ENCODE assay signal across 8 mouse cellular contexts in the genomic region with DNA sequence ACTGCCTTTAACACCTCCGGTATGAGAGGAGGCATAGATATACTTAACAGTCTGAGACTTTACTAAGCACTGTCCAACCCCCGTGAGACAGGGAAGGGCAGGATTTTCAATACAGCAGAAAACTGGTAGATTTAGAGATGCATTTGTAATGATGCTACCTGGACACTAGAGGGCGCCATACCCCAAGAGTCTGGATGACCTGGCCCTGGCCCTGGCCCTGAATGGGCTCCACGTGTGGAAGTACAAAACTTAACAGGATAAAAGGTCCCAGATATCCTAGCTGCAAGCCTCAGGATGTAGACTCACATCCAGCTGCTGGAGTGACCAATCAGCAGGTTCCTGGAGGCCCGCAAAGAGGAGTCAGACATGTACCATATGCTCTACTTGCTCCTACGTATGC.
DNase-seq lines count a peak whose midpoint lies in the region; ATAC-seq lines count a peak whose summit lies in the region.

No protein-coding gene starts in this region.

- H3K4me1 ChIP-seq in intestine, embryonic 14.5 days (replicated peaks; ENCODE audit: control insufficient read depth, insufficient read depth, low read length) = no peaks in the 10 kb centered on the region; the same call in 1 of the 2 replicates
- H3K4me1 ChIP-seq in intestine, embryonic 16.5 days (ENCODE audit: control insufficient read depth, insufficient read depth, low read length) = peaks cover 17% of the 10 kb centered on the region

- H3K9ac ChIP-seq in intestine, embryonic 14.5 days (ENCODE audit: low read length) = no peak overlapping the region
- H3K9ac ChIP-seq in intestine, embryonic 16.5 days (ENCODE audit: low read depth, low read length) = no peak overlapping the region

- no peak for ATAC-seq in intestine, embryonic 14.5 days (replicated peaks; ENCODE audit: low FRiP score, low TSS enrichment, low read depth)
- no peak for ATAC-seq in intestine, embryonic 16.5 days

- intact Hi-C loops in left cerebral cortex, postnatal 25 days (cut with DNase I) = loop anchor here (2.0 to 10.0 kb wide), 3 partner anchors 121 to 639 kb away; no protein-coding TSS in a partner anchor

- H3K9me3 ChIP-seq in intestine, embryonic 14.5 days (ENCODE audit: control insufficient read depth, low read length) = no peaks in the 10 kb centered on the region
- H3K9me3 ChIP-seq in intestine, embryonic 16.5 days (ENCODE audit: control insufficient read depth, low read length) = no peaks in the 10 kb centered on the region

- H3K27ac ChIP-seq in intestine, embryonic 14.5 days (ENCODE audit: low read depth) = no peak overlapping the region
- no peak overlapping the region for H3K27ac ChIP-seq in intestine, embryonic 16.5 days (ENCODE audit: low read length)

- no peak overlapping the region for H3K4me2 ChIP-seq in intestine, embryonic 14.5 days (ENCODE audit: low read length)
- H3K4me2 ChIP-seq in intestine, embryonic 16.5 days (ENCODE audit: low read depth, low read length) = no peak overlapping the region

- H3K36me3 ChIP-seq in intestine, embryonic 14.5 days (ENCODE audit: control insufficient read depth, insufficient read depth, low read length) = no peaks in the 10 kb centered on the region
- no peaks in the 10 kb centered on the region for H3K36me3 ChIP-seq in intestine, embryonic 16.5 days (ENCODE audit: control insufficient read depth, insufficient read depth, low read length)

- peak; percentile 74 for DNase-seq in intestine, embryonic 14.5 days (ENCODE audit: low spot score)
- DNase-seq in CD4-positive helper T cell, adult 2 months (ENCODE audit: low read depth, low spot score) = peak; percentile 66
- peak; percentile 49 for DNase-seq in NIH3T3 (ENCODE audit: low read depth)
- peak; percentile 52 for DNase-seq in forelimb bud, embryonic 11.5 days (ENCODE audit: low read depth, low spot score)
- DNase-seq in spleen, postnatal 10 days (ENCODE audit: low spot score in 2 of 2) = peak; percentile 32 to 65
- no peak for DNase-seq in urinary bladder, adult 18-20 months (ENCODE audit: low spot score in 2 of 2)
- no peak for DNase-seq in left cerebral cortex, postnatal 25 days (ENCODE audit: low spot score in 2 of 2)

- 29% methylated on average over 6 of the region's 6 CpGs for WGBS in intestine, embryonic 14.5 days
- 32% methylated on average over 6 of the region's 6 CpGs for whole genome bisulfite sequencing in intestine, embryonic 16.5 days

- H3K4me3 ChIP-seq in intestine, embryonic 14.5 days (ENCODE audit: low read depth, low read length) = no peak overlapping the region
- H3K4me3 ChIP-seq in intestine, embryonic 16.5 days (ENCODE audit: low read length) = no peak overlapping the region

- H3K27me3 ChIP-seq in intestine, embryonic 14.5 days (replicated peaks; ENCODE audit: control insufficient read depth, insufficient read depth, low read length) = no peaks in the 10 kb centered on the region
- H3K27me3 ChIP-seq in intestine, embryonic 16.5 days (replicated peaks; ENCODE audit: control insufficient read depth, insufficient read depth, low read length) = no peaks in the 10 kb centered on the region

Comparison
In these comparisons a context has a peak if more than half of its experiments do, and no peak if none do; other contexts are left out.
1. DNase-seq: peak in intestine, embryonic 14.5 days (single experiment), CD4-positive helper T cell, adult 2 months (single experiment), NIH3T3 (single experiment), forelimb bud, embryonic 11.5 days (single experiment) and spleen, postnatal 10 days (2 of 2); none in urinary bladder, adult 18-20 months (0 of 2) and left cerebral cortex, postnatal 25 days (0 of 2).